Mouse (Mus musculus): ENCODE measurements around the gene Gripap1. TPM values are rescaled to one million over a fixed set of nuclear protein-coding genes. Genes with fewer than 3 reads are reported as not detected.
"Not testable (repeated sequence)": the region's sequence is repeated elsewhere in the genome, so short reads cannot be mapped to it uniquely, and the experiment has no call there.

Gene Gripap1
- total RNA-seq, 2 experiments from 2014 or later: 26.1 to 31.7 TPM

DNA sequence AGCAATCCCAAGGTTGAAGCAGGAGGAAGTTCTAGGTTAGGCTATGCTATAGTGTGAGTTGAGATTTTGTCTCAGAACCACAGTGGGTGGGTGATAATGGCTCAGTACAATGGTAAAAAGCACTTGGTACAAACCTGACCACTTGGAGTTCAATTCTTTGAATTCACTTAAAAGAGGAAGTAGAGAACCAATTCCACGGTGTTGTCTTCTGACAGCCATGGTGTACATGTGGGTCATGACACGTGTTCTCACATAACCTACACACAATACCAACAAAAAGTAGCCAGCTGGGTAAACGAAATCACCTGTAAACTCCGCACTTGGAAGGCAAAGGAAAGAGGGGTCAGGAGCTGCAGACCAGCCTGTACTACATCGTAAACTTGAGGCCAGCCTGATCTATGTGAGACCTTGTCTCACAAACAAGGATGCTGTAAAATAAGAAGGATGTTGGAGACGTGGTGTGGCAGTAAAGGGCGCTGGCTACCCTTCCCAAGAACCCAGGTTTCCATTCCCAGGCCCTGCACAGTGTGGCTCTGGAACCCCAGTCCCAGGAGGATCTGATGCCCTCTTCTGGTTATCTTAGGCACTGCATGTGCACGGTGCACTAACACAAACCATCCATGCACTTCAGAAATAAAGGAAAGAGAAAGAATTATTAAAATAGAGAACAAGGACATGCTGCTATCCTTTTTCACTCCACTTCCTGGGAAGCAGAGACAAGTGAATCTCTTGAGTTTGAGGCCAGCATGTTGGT is 13.1 kb upstream of the Gripap1 start:
- intact Hi-C loops (cut with DNase I): loop anchor here (1.0 to 5.0 kb wide), 2 partner anchors 23 to 44 kb away; no protein-coding TSS in a partner anchor
- DNase-seq: peak; percentile 41 to 73

DNA sequence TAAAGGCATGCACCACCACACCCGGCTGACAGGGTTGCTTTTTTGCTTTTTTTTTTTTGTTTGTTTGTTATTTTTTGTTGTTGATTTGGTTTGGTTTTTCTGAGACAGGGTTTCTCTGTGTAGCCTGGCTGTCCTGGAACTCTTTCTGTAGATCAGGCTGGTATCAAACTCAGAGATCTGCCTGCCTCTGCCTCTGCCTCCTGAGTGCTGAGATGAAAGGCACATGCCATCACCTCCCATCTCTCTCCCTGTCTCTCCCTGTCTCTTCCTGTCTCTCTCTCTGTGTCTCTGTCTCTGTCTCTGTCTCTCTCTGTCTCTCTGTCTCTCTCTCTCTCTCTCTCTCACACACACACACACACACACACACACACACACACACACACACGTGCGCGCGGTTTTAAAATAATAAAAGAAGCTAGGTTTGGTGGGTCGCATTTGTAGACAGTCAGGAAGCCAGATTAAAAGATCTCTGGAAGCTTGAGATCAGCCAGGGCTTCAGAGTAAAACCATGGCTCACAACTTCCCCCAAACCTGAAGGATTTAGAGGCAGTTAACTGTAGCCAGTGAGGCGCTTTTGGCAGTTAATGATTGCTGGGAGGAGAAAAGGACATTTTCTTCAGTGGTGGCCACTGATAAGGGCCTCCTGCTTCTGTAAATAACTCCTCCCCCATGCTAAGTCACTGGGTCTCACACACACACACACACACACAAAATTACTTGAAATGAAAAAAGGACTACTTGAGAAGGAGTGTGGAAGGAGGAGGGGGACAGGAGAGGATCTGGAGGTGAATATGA is 10.9 kb upstream of the Gripap1 start:
- intact Hi-C loops (cut with DNase I): loop anchor here (5.0 kb wide), 1 partner anchor 46 kb away; no protein-coding TSS in a partner anchor
- no peak for DNase-seq

- DNase-seq: no peak
- intact Hi-C loops (cut with DNase I): loop anchor here (5.0 kb wide), 1 partner anchor 47 kb away; no protein-coding TSS in a partner anchor
Measured at GRCm38 (mm10) chrX:7779294-7779693, 10.3 kb upstream of the Gripap1 start.

GRCm38 (mm10) chrX:7782603-7783092 is 6.9 kb upstream of the Gripap1 start:
- DNase-seq: no peak
- intact Hi-C loops (cut with DNase I): no loop called here

GRCm38 (mm10) chrX:7790309-7790708 is 744 bp downstream of the Gripap1 start:
- no peak for DNase-seq
- intact Hi-C loops (cut with DNase I): loop anchor here (5.0 kb wide), 1 partner anchor 33 kb away; no protein-coding TSS in a partner anchor

GRCm38 (mm10) chrX:7793361-7793760 is 3.8 kb downstream of the Gripap1 start:
- DNase-seq: no peak
- intact Hi-C loops (cut with DNase I): loop anchor here (5.0 kb wide), 1 partner anchor 36 kb away; no protein-coding TSS in a partner anchor

- intact Hi-C loops (cut with DNase I): no loop called here
- DNase-seq: peak; percentile 45 to 56
Measured at GRCm38 (mm10) chrX:7795016-7795415, 5.5 kb downstream of the Gripap1 start.

- no peak for DNase-seq
- intact Hi-C loops (cut with DNase I): no loop called here
Measured at GRCm38 (mm10) chrX:7797327-7797726, 7.8 kb downstream of the Gripap1 start.

DNA sequence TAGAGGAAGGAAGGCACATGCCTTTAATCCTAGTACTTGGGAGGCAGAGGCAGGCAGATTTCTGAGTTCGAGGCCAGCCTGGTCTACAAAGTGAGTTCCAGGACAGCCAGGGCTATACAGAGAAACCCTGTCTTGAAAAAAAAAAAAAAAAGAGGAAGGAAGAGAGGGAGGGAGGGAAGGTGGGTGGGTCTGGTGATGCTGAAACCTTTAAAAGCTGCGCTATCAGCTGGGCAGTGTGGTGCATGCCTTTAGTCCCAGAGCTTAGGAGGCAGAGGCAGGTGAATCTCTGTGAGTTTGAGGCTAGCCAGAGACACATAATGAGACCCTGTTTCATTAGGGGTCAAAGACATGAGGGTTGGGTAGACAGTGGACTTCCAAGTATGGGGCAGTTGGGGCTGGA is 12.6 kb downstream of the Gripap1 start:
- DNase-seq; intact Hi-C loops (cut with DNase I): not testable (repeated sequence)

DNA sequence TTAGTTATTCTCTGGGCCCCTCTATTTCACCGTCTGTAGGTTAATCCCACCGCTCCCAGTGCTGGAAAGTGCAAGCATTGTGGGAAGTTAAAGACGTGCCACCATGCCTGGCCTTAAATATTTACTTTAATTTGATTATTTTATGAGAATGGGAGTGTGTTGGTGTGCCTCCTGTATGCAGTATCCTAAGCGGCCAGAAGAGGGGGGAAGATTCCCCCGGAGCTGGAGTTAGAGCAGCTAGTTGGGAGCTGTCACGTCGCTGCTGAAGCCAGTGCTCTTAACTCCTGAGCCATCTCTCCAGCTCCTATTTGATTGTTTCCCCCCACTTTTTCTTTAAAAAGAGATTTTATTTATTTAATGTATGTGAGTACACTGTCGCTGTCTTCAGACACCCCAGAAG is 25.5 kb downstream of the Gripap1 start:
- intact Hi-C loops (cut with DNase I): not testable (repeated sequence)
- DNase-seq: peak; percentile 15 to 46

DNA sequence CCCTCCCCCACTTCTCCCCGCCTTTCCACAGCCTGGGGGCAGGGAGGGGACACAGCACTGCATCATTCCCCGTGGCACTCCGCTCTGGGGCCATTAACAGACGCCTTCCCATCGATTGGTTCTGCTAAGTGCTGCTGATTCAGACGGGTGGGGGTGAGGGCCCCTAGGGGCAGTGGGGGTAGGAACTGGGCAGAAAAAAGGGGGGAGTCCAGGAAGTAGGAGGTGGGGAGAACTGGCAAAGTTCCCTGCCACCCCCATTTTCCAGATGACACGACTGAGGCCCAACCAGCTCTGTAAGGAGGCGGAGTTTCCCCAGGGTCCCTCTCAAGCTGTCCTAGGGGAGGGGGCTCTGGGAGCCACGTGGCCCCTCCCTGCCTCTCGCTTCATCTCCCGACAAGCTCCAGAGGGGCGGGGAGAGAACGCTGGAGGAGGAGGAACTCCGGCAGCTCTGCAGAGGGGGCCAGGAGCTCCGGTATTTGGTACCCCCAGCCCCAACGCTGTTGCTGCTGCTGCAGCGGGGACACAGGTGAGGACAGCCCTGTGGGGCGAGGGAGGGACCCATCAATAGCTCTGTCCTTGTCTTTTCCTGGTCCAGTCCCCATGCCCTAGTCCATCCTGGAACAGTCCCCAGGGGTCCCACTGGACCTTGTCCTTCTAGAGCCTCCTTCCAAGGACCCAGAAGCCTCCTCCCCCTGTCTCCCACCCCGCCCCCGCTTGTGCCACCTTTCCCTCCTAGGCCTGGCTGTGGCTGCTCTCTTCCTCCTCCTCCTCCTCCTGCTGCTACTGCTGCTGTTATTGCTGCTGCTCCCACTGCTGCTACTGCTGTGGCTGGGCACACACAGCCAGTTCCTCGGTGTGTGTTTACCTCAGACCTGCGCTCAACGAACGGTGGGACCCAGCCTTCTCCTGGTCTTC is 32.6 kb downstream of the Gripap1 start, which contains the start of gene Kcnd1:
Gene Kcnd1 (plus strand): TSS at position 425 of the 915 bp plus-strand sequence.
- intact Hi-C loops (cut with DNase I): no loop called here
- peak; percentile 11 to 36 for DNase-seq

GRCm38 (mm10) chrX:7837146-7837545 is 47.6 kb downstream of the Gripap1 start:
- intact Hi-C loops (cut with DNase I): no loop called here
- DNase-seq: no peak

GRCm38 (mm10) chrX:7840842-7841162 is 51.2 kb downstream of the Gripap1 start:
- no peak for DNase-seq
- intact Hi-C loops (cut with DNase I): loop anchor here (5.0 kb wide), 1 partner anchor 36 kb away; the partner anchor contains the start of gene Pim2

GRCm38 (mm10) chrX:7841163-7842162 is 51.9 kb downstream of the Gripap1 start, which contains the start of gene Otud5:
Gene Otud5, plus strand, starts transcription at chrX:7841364.
- intact Hi-C loops (cut with DNase I): loop anchor here (5.0 kb wide), 1 partner anchor 36 kb away; the partner anchor contains the start of gene Pim2
- peak; percentile 91 to 92 for DNase-seq

GRCm38 (mm10) chrX:7842318-7842717 is 52.8 kb downstream of the Gripap1 start:
- peak in 1 of 2 experiments; percentile 6 for DNase-seq
- intact Hi-C loops (cut with DNase I): loop anchor here (5.0 kb wide), 1 partner anchor 35 kb away; the partner anchor contains the start of gene Pim2

GRCm38 (mm10) chrX:7847845-7848244 is 58.3 kb downstream of the Gripap1 start:
- intact Hi-C loops (cut with DNase I): no loop called here
- no peak for DNase-seq

DNA sequence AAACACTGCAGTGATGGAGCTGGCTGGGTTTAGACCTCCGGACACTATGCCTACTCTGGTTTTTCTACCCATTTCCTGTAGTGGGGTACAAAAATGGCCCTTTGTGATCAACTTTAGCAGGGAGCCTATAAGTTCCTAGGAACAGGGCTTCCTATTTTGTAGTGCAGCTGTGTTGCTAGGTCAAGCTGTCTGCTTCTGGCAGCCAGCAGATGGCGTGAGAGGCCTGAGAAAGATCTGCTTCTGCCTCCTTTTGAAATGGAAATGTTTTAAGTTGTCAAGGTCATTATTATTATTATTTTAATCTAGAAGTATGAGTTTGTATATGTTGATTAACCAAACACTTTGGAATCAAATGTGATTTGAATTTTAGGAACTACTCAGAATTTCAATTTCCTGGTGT is 65.0 kb downstream of the Gripap1 start:
- DNase-seq: peak; percentile 37 to 53
- intact Hi-C loops (cut with DNase I): no loop called here

DNA sequence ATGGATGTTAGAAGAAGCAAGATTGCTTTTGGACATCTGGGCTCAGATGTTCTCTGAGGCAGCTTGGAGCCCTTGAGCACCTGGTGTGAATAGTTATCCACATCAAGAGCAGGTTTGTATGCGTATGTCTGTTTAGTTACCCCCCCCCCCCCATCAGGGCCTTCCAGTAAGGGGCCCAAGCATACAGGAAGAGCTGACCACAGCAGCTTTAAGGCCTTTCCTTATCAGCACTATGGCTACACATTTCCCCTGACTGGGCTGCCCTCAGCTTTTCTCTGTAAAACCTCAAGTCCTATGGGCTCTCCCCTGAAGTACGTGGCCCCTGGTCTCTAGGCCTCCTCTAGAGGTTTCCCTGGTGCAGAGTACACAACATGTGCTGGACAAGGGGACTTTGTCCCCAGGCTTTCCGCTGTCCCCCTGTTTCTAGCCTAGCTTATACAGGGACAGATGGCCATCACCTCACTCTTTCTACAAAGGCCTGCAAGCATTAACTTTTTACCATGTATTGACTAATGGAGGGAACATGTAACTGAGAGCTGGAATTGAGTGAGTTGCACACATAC is 69.7 kb downstream of the Gripap1 start:
- intact Hi-C loops (cut with DNase I): no loop called here
- no peak for DNase-seq
